Mouse (Mus musculus) embryo, embryonic 10.5 days (tissue): ENCODE data around the gene Lrr1.
"Not testable (repeated sequence)": the region's sequence is repeated elsewhere in the genome, so short reads cannot be mapped to it uniquely, and the experiment has no call there.

Experiments used
- DNase-seq: peaks from one replicate; pipeline ENCODE4 v3.0.0-alpha.2; 2015; ENCODE audit warnings: low spot score

Lrr1 gene

GRCm38 (mm10) chr12:69164904-69165303 is 3.7 kb upstream of the Lrr1 start:
- no peak for DNase-seq

DNA sequence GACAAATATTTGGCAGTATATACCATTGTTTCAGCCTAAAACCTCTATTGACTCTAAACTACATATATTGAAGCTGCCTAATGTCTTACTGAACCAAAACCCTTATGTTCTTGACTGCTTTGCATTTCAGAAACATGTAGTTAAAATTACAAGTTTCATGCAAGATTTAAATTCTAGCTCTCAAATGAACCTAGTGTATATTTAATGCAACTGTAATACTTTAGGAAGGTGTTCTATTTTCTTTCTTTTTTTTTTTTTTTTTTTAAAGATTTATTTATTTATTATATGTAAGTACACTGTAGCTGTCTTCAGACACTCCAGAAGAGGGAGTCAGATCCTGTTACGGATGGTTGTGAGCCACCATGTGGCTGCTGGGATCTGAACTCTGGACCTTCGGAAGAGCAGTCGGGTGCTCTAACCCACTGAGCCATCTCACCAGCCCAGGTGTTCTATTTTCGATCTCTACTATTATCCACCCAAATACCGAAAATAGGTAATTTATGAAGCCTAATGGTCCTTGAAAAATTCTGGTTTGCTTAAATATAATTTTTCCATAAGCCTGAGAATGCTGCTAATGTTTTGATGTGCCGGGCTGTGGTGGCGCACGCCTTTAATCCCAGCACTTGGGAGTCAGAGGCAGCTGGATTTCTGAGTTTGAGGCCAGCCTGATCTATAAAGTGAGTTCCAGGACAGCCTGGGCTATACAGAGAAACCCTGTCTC is 1.6 kb upstream of the Lrr1 start:
- not testable (repeated sequence) for DNase-seq

- no peak for DNase-seq
Observed at GRCm38 (mm10) chr12:69167656-69168460, 756 bp upstream of the Lrr1 start.

DNA sequence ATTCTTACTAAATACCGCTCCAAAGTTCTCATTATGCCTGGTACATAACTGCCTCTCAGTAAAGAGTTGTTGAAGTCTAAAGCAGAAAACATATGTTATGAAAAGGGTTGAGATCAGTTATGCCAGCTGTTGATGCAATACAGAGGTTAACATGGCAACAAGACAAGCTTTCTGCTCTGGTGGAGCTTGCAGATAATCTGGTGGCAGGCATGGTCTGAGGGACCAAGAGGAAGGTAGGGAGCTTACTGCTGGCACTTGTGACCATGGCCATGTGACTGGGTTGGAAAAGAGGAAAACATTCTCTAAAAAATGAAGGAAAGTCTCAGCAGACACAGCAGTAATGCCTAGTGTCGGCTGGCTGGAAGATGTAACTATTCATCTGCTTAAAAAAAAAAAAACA is 2.7 kb downstream of the Lrr1 start:
- DNase-seq: no peak

DNA sequence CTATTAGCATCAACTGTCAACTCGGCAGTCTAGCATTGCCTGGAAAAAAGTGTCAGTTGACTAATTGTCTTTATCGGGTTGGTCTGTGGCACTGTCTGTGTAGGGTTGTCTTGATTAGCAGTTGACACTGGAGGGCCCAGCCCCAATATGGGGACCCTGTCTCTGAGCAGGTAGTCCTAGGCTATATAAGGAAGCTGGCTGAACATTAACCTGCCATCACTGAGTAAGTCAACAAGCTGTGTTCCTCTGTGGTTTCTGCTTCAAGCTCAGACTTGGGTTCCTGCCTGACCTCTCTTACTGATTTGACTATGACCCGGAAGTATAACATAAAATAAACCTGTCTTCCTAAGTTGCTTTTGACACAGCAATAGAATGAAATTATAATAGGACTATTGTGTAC is 7.4 kb downstream of the Lrr1 start:
- DNase-seq: no peak

- no peak for DNase-seq
Observed at GRCm38 (mm10) chr12:69177526-69177925, 8.9 kb downstream of the Lrr1 start.

DNA sequence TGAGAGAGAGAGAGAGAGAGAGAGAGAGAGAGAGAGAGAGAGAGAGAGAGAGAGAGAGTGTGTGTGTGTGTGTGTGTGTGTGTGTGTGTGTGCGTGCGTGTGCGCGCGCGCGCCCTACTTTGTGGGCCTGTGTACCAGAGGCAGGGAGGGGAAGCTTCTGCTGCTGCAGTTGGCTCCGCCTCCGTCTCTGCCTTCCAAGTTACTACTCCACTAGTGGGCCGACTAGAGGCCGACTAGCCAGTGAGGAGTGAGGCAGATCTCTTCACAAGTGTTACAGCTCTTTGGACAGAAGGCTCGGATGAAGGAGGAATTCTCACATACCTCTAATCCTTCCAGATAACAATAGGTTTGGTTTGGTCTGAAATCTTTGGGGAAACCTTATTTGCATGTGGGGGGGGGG is 10.8 kb downstream of the Lrr1 start:
- DNase-seq: no peak

GRCm38 (mm10) chr12:69181800-69182199 is 13.2 kb downstream of the Lrr1 start:
- DNase-seq: no peak

DNA sequence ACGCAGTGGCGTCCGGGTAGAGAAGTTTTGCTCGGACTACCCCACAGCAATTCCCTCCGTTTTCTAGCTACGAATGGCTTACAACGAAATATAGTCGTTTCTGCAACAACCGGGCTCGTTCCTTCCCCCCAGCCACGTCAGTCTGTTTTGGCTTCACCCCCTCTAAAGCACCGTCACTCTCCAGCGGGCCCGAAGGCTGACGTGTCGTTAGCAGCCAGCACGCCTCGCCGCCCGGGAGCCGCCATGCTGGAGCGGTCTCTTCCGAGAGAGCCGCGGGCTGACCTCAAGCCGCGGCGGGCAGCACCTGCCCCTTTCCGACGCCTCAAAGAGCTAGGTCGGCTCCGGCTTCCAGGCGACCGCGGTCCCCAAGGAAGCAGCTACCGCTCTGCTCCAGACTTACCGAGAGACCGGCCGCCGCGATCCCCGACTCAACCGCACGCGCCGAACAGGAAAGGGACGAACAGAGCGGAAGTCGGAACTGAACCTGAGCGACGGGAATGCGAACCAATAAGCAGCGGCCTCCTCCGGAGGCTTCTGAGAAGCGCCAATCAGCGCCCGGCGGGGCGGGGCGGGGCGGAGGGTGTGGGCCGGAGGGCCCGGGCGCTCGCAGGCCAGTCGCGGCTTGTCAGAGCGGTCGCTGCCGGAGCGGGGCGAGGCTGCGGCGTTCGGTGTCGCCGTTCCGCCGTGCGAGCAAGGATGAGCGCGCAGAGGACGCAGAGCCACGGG is 15.1 kb downstream of the Lrr1 start, which contains the start of the genes Rpl36al and Mgat2:
Rpl36al (minus strand) TSS at position 501 of the 726 bp plus-strand sequence.
Mgat2 (plus strand) TSS at position 575 of the 726 bp plus-strand sequence.
- peak; percentile 98 for DNase-seq

DNA sequence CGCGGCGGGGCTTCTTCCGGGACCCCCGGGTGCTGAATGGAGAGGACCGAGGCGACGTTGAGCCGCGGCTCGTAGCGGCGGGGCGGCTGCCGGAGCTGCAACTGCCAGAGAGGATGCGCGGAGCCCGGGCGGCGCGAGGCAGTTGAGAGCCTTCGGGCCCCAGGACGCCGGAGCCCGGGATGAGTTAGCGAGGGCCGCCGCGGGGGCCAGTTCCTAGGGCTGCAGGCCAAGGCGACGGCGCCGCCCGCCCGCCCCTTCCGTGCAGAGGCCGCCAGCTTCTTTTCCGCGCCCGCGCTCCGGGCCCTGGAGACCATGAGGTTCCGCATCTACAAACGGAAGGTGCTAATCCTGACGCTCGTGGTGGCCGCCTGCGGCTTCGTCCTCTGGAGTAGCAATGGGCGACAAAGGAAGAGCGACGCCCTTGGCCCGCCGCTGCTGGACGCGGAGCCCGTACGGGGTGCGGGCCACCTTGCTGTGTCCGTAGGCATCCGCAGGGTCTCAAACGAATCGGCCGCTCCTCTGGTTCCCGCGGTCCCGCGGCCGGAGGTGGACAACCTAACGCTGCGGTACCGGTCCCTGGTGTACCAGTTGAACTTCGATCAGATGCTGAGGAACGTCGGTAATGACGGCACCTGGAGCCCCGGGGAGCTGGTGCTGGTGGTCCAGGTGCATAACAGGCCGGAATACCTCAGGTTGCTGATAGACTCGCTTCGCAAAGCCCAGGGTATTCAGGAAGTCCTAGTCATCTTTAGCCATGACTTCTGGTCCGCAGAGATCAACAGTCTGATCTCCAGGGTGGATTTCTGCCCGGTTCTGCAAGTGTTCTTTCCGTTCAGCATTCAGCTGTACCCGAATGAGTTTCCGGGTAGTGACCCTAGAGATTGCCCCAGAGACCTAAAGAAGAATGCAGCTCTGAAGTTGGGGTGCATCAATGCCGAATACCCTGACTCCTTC is 16.0 kb downstream of the Lrr1 start:
- DNase-seq: peak; percentile 52

DNA sequence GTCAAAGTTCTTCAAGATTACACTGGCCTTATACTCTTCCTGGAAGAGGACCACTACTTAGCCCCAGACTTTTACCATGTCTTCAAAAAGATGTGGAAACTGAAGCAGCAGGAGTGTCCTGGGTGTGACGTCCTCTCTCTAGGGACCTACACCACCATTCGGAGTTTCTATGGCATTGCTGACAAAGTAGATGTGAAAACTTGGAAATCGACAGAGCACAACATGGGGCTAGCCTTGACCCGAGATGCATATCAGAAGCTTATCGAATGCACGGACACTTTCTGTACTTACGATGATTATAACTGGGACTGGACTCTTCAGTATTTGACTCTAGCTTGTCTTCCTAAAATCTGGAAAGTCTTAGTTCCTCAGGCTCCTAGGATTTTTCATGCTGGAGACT is 16.8 kb downstream of the Lrr1 start:
- DNase-seq: no peak

GRCm38 (mm10) chr12:69186811-69187471 is 18.3 kb downstream of the Lrr1 start:
- DNase-seq: no peak

GRCm38 (mm10) chr12:69190074-69190473 is 21.5 kb downstream of the Lrr1 start:
- no peak for DNase-seq

- no peak for DNase-seq
Observed at GRCm38 (mm10) chr12:69190522-69190921, 21.9 kb downstream of the Lrr1 start.

DNA sequence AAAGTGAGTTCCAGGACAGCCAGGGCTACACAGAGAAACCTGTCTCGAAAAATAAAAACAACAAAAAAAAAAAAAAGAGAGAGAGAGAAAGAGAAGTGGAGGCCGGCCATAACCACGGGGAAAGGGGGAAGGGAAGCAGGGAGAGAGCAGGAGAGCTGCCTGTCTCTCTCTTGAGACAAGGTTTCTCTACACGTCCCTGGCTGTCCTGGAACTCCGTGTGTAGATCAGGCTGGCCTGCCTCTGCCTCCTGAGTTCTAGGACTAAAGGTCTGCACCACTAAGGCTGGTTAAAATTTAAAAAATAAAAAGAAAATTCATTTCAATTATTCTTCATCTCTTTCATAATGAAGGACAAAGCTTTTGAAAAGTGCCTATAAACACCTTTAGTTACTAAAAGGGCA is 22.8 kb downstream of the Lrr1 start:
- DNase-seq: no peak

- DNase-seq: no peak
Observed at GRCm38 (mm10) chr12:69192637-69193036, 24.0 kb downstream of the Lrr1 start.

- peak; percentile 90 for DNase-seq
Observed at GRCm38 (mm10) chr12:69196444-69197377, 28.1 kb downstream of the Lrr1 start, which contains the start of gene Gm49383. Gm49383 (minus strand) TSS chr12:69197104.

GRCm38 (mm10) chr12:69197378-69198163 is 29.0 kb downstream of the Lrr1 start:
- no peak for DNase-seq

GRCm38 (mm10) chr12:69198164-69198535 is 29.5 kb downstream of the Lrr1 start, which contains the start of gene Dnaaf2:
Dnaaf2 (minus strand) TSS chr12:69198429.
- peak; percentile 90 for DNase-seq
